Mouse (Mus musculus) thymus, postnatal 4 days (tissue): Measurements from ENCODE around the gene Pnrc2.

ENCODE experiments used
- DNase-seq: peaks from one replicate; pipeline ENCODE4 v3.0.0; 2021

The Pnrc2 gene

GRCm38 (mm10) chr4:135873526-135874202, at the start of gene Pnrc2:
Gene Pnrc2 (minus strand): TSS chr4:135873850.
- DNase-seq: peak; percentile 87

GRCm38 (mm10) chr4:135922190-135922589, 48.5 kb upstream of the Pnrc2 start:
- no peak for DNase-seq

- no peak for DNase-seq
These were observed 47.8 kb upstream of the Pnrc2 start for GRCm38 (mm10) chr4:135921257-135922120.

- peak; percentile 98 for DNase-seq
These were observed 46.9 kb upstream of the Pnrc2 start, which contains the start of gene Fuca1 for GRCm38 (mm10) chr4:135920304-135921241. Gene Fuca1 (plus strand): TSS chr4:135920735.

- no peak for DNase-seq
These were observed 45.6 kb upstream of the Pnrc2 start for GRCm38 (mm10) chr4:135919280-135919639.

- no peak for DNase-seq
These were observed 45.1 kb upstream of the Pnrc2 start for GRCm38 (mm10) chr4:135918635-135919279.

- no peak for DNase-seq
These were observed 39.8 kb upstream of the Pnrc2 start for GRCm38 (mm10) chr4:135913433-135913832.

- no peak for DNase-seq
These were observed 39.2 kb upstream of the Pnrc2 start for GRCm38 (mm10) chr4:135912835-135913234.

- no peak for DNase-seq
These were observed 38.5 kb upstream of the Pnrc2 start for GRCm38 (mm10) chr4:135912164-135912563.

GRCm38 (mm10) chr4:135911531-135911930, 37.9 kb upstream of the Pnrc2 start:
- no peak for DNase-seq

GRCm38 (mm10) chr4:135909326-135910066, 35.8 kb upstream of the Pnrc2 start:
- no peak for DNase-seq

GRCm38 (mm10) chr4:135906633-135907032, 33.0 kb upstream of the Pnrc2 start:
- no peak for DNase-seq

GRCm38 (mm10) chr4:135904810-135905209, 31.2 kb upstream of the Pnrc2 start:
- DNase-seq: no peak

- no peak for DNase-seq
These were observed 29.1 kb upstream of the Pnrc2 start for GRCm38 (mm10) chr4:135902606-135903242.

GRCm38 (mm10) chr4:135900008-135900407, 26.4 kb upstream of the Pnrc2 start:
- DNase-seq: no peak

- DNase-seq: no peak
These were observed 25.4 kb upstream of the Pnrc2 start for GRCm38 (mm10) chr4:135899050-135899448.

GRCm38 (mm10) chr4:135898380-135899049, 24.9 kb upstream of the Pnrc2 start:
- peak; percentile 67 for DNase-seq

GRCm38 (mm10) chr4:135896157-135896556, 22.5 kb upstream of the Pnrc2 start:
- DNase-seq: peak; percentile 43

GRCm38 (mm10) chr4:135895071-135895571, 21.5 kb upstream of the Pnrc2 start, which contains the start of gene Cnr2:
Gene Cnr2 (plus strand): TSS chr4:135895394.
- peak; percentile 59 for DNase-seq

GRCm38 (mm10) chr4:135892884-135893283, 19.2 kb upstream of the Pnrc2 start:
- DNase-seq: no peak
